Mouse (Mus musculus) forebrain, embryonic 10.5 days (tissue): ENCODE results near the gene St8sia1. TPM values are rescaled to one million over a fixed set of nuclear protein-coding genes. Genes with fewer than 3 reads are reported as not detected.

Experiments
- DNase-seq: peaks from one replicate; pipeline ENCODE4 v3.0.0-alpha.2; 2017; ENCODE audit warnings: low spot score; ENCODE audit errors: extremely low spot score
- H3K27ac ChIP-seq: fragments of 300-500 bp; sonication (generic); 2 replicates; pipeline ENCODE4 v1.5.1; 2016; ENCODE audit warnings: mild to moderate bottlenecking
- H3K27me3 ChIP-seq: fragments of 300-500 bp; sonication (generic); 2 replicates; pipeline ENCODE4 v1.6.1; 2016; ENCODE audit warnings: mild to moderate bottlenecking; ENCODE audit not compliant: poor library complexity, severe bottlenecking
- H3K36me3 ChIP-seq: fragments of 300-500 bp; sonication (generic); replicated peaks from 2 replicates; pipeline ENCODE4 v1.6.1; 2016; ENCODE audit warnings: mild to moderate bottlenecking, moderate library complexity
- H3K4me1 ChIP-seq: fragments of 300-500 bp; sonication (generic); 2 replicates; pipeline ENCODE4 v1.6.1; 2016
- H3K4me3 ChIP-seq: fragments of 300-500 bp; sonication (generic); 2 replicates; pipeline ENCODE4 v1.5.1; 2016; ENCODE audit warnings: mild to moderate bottlenecking, moderate library complexity
- H3K9me3 ChIP-seq: fragments of 300-500 bp; sonication (generic); 2 replicates; pipeline ENCODE4 v1.6.1; 2016; ENCODE audit warnings: mild to moderate bottlenecking, moderate library complexity
- WGBS: fragments of 180-500 bp; shearing (Covaris S2); methylation state at CpG from one replicate; pipeline ENCODE4 v1.1.7; 2016; 5-methylcytosine and 5-hydroxymethylcytosine counted together
- polyA plus RNA-seq: library from polyadenylated mRNA; unstranded; fragments of >200 nt; fragmentation: Nextera tagmentation; extraction: Ambion mirVana; gene quantifications from 2 replicates; pipeline ENCODE4 v1.2.1, GENCODE M21; 2016

The St8sia1 gene
- polyA plus RNA-seq, 1 experiment from 2014 or later: 2.3 TPM

DNA sequence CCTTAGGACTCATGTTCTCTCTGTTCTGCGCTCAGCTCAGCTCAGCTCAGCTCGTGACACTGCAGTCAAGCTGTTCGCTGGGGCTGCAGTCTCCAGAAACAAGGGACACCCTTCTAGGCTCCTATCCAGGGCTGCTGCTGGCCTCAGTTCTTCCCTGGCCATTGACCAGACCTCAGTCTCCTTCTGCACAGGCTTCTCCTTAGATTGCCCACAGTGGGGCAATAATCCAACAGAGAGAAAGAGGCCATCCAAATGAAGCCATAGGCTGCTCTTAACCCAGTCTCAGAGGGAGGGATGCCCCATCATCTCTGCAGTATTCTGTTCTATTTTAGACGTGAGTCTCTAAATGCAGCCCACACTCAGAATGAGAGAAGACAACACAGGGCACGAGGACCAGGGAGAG is 15.3 kb downstream of the St8sia1 start:
- no peak overlapping the region for H3K27ac ChIP-seq
- H3K9me3 ChIP-seq: peaks cover 3% of the 10 kb centered on the region; the same call in 1 of the 2 replicates

GRCm38 (mm10) chr6:142947029-142947428 is 17.2 kb downstream of the St8sia1 start:
- H3K27ac ChIP-seq: no peak overlapping the region
- 0 out of 2 replicates have a peak, but pooled peaks cover 2% of the 10 kb centered on the region for H3K36me3 ChIP-seq
- DNase-seq: no peak
- no peaks in the 10 kb centered on the region for H3K4me1 ChIP-seq
- no peak overlapping the region for H3K4me3 ChIP-seq
- WGBS: 85% methylated on average over 6 of the region's 6 CpGs
- H3K9me3 ChIP-seq: peaks cover 3% of the 10 kb centered on the region; the same call in 1 of the 2 replicates
- no peaks in the 10 kb centered on the region for H3K27me3 ChIP-seq

More for the DNA sequence above, 15.3 kb downstream of the St8sia1 start:
- no peak for DNase-seq
- Histone ChIP-seq H3K4me1 (no peaks in the 10 kb centered on the region), H3K36me3 (0 out of 2 replicates have a peak, but pooled peaks cover 2% of the 10 kb centered on the region), H3K4me3 (no peak overlapping the region), H3K27me3 (no peaks in the 10 kb centered on the region)
- 88% methylated on average over 5 of the region's 5 CpGs for WGBS

DNA sequence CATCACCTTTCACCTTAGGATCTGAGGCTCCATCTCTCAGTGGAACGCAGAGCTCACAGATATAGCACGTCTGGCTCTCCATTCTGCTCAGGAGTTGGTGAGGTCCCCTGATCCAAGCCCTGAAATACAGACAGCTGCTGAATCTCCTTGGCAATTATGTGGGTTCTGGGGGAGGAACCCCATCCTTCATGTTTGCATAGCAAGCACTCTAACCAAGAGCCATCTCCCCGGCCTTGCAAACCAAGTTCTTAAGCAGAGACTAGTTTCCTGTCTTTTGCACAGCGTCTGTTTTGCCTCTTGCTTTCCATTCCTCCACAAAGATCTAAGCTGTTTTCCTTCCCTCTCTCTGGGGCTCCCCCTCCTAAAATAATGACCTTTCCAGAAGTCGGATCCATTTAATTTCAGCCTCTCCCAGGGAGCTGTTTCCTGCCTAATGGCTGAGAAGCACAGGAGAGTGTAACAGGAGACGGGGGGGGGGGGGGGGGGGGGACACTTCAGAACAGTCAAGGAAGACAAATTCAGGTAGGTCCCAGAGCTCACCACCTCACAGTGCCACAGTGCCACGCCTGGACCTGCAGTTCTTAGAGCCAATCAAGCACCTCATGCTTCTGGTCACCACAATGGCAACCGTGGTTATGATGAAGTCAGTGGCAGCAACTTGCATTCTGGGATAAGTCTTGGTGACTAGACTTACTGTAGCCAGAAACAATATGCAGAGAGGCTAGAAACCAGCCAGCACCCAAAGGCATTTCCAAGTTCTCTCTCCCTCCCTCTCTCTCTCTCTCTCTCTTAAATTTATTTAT is 18.0 kb downstream of the St8sia1 start:
- WGBS: 81% methylated on average over 8 of the region's 8 CpGs
- Histone ChIP-seq H3K27ac (no peak overlapping the region), H3K4me1 (no peaks in the 10 kb centered on the region), H3K27me3 (no peaks in the 10 kb centered on the region), H3K36me3 (0 out of 2 replicates have a peak, but pooled peaks cover 2% of the 10 kb centered on the region), H3K4me3 (no peak overlapping the region), H3K9me3 (peaks cover 3% of the 10 kb centered on the region; the same call in 1 of the 2 replicates)
- no peak for DNase-seq

DNA sequence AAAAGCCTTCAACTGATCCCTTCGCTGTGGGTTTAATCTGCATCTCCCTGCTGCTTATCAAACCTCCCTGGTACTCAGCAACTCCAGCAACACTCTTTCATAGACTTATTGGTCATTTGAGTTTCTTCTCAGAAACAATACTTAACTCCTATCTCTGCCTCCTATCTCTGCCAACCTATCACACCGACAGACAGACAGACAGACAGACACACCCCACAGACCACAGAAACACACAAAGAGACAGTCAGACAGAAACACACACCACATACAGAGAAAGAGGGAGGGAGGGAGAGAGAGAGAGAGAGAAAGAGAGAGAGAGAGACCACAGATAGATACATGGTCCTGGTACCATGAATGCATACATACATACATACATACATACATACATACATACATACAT is 18.8 kb downstream of the St8sia1 start:
- DNase-seq: no peak
- 99% methylated on average over 2 of the region's 2 CpGs for WGBS

DNA sequence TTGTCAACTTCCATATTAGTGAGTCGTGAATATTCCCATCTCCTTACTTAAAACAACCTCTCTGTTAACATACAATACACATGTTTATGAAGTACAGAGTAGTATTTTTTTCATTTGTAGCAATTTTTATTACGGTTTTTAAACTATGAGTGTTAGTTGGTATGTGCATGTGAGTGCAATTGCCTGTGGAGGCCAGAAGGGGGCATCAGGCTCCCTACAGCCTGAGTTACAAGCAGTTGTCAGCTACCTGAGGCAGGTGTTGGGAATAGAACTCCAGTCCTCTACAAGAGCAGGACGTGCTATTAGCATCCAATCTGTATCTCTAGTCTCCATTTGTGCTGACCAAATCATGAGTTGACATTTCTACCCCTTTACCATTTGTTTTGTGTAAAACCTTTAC is 19.8 kb downstream of the St8sia1 start:
- no peaks in the 10 kb centered on the region for H3K27me3 ChIP-seq
- 90% methylated on average over 3 of the region's 3 CpGs for WGBS
- no peak overlapping the region for H3K27ac ChIP-seq
- H3K4me3 ChIP-seq: no peak overlapping the region
- DNase-seq: no peak
- H3K4me1 ChIP-seq: no peaks in the 10 kb centered on the region
- 0 out of 2 replicates have a peak, but pooled peaks cover 2% of the 10 kb centered on the region for H3K36me3 ChIP-seq
- H3K9me3 ChIP-seq: peaks cover 3% of the 10 kb centered on the region; the same call in 1 of the 2 replicates

More for the DNA sequence above, 18.8 kb downstream of the St8sia1 start:
- 0 out of 2 replicates have a peak, but pooled peaks cover 2% of the 10 kb centered on the region for H3K36me3 ChIP-seq
- H3K4me1 ChIP-seq: no peaks in the 10 kb centered on the region
- H3K27me3 ChIP-seq: no peaks in the 10 kb centered on the region
- peaks cover 3% of the 10 kb centered on the region; the same call in 1 of the 2 replicates for H3K9me3 ChIP-seq
- no peak overlapping the region for H3K4me3 ChIP-seq
- no peak overlapping the region for H3K27ac ChIP-seq

- Histone ChIP-seq H3K36me3 (0 out of 2 replicates have a peak, but pooled peaks cover 2% of the 10 kb centered on the region), H3K4me3 (no peak overlapping the region), H3K27ac (no peak overlapping the region), H3K4me1 (peaks cover 5% of the 10 kb centered on the region; the same call in 1 of the 2 replicates), H3K9me3 (peaks cover 3% of the 10 kb centered on the region; the same call in 1 of the 2 replicates), H3K27me3 (no peaks in the 10 kb centered on the region)
- no peak for DNase-seq
- 95% methylated on average over 8 of the region's 8 CpGs for WGBS
Observed at GRCm38 (mm10) chr6:142943419-142943818, 20.8 kb downstream of the St8sia1 start.

DNA sequence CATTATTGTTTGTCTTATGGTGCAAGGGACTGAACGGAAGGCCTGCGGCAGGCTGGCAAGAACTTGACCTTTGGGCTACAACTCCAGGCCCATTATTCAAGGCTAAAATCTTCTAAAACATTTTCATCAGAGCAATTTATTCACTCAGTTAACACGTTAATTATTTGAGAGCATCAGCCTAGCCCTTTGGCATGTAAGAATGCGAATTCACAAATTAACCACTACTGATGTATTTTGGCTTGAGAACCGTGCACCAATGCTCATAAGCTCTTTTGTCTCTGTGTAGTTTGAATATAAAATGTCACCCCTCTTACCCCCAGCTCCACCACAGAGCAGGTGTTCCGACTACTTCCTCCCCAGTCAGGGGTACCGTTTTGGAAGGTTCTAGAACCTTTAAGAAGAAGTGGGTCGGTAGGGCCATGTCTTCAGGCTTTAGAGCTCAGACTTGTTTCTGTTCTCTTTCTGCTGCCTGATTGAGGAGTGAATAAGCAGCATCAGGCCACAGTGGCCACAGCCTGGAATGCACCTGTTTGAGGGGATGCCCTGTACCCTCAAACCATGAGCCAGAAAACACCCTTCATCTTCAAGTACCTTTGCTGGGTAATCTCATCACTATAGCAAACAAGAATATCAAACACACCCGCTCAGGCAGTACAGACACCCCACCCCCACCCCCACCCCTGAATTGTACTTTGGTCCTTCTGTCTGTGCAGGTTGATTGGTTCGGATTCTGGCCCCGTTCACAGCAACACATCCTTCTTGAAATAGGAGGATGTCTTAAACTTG is 22.5 kb downstream of the St8sia1 start:
- DNase-seq: no peak
- H3K9me3 ChIP-seq: peaks cover 3% of the 10 kb centered on the region; the same call in 1 of the 2 replicates
- no peak overlapping the region for H3K27ac ChIP-seq
- no peaks in the 10 kb centered on the region for H3K27me3 ChIP-seq
- no peak overlapping the region for H3K4me3 ChIP-seq
- H3K4me1 ChIP-seq: peaks cover 5% of the 10 kb centered on the region; the same call in 1 of the 2 replicates
- 0 out of 2 replicates have a peak, but pooled peaks cover 2% of the 10 kb centered on the region for H3K36me3 ChIP-seq
- 91% methylated on average over 11 of the region's 11 CpGs for WGBS

DNA sequence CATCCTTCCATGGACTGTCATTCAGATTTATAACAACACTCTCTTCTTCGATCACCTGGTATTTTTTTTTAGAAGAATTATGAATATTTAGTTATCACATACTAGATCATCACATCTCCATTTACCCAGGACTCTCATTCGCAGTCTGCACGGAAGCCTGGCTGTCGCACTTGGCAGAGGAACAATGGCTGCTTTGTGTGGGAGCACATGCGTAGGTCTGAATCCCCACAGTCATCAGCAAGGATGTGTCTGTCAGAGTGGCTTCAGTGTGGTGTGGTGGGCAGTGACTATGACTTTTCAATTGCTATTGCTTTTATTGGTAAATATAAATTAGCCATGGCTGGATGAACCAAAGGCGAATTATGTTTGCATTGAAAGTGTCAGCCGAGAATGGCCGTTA is 23.2 kb downstream of the St8sia1 start:
- H3K36me3 ChIP-seq: 0 out of 2 replicates have a peak, but pooled peaks cover 2% of the 10 kb centered on the region
- peaks cover 3% of the 10 kb centered on the region; the same call in 1 of the 2 replicates for H3K9me3 ChIP-seq
- peaks cover 5% of the 10 kb centered on the region; the same call in 1 of the 2 replicates for H3K4me1 ChIP-seq
- no peaks in the 10 kb centered on the region for H3K27me3 ChIP-seq
- no peak overlapping the region for H3K27ac ChIP-seq
- 82% methylated on average over 8 of the region's 8 CpGs for WGBS
- no peak for DNase-seq
- no peak overlapping the region for H3K4me3 ChIP-seq

DNA sequence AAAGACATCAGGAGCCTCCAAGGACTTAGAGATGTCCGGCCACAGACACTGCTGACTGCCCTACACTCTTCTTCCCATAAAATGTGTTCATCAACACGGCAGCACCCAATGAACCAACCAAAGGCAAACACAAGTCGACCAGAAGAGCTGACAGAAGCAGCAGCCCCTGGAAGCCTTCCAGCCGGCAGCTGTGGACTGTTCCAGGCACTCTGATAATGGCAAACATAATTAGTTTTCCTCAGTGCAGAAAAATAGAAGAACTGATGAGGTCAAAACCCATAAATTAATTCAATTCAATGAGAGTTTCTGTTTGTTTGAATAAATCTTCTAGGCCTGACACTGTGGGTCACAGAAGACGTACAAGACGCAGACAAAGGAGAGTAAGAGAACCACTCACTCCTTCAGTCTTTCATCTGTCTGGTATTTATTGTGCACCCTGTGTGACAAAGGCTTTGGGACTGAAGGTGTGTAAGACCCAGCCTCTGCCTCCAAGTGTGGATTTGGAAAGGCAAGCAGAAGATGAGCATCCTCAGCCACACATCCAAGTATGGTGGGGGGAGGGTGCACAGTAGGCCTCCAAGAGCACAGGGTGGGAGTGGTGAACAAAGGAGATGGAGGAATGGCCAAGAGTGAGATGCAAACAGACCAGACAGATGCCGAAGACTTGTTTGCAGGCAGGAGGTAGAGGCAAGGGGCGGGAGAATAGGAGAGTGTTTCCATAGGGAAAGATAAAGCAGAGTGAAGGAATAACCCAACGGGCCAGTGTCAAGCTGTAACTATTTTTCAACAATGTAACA is 25.5 kb downstream of the St8sia1 start:
- DNase-seq: no peak
- Histone ChIP-seq H3K27me3 (no peaks in the 10 kb centered on the region), H3K36me3 (no peaks in the 10 kb centered on the region), H3K9me3 (no peaks in the 10 kb centered on the region), H3K4me3 (no peak overlapping the region), H3K27ac (no peak overlapping the region), H3K4me1 (peaks cover 5% of the 10 kb centered on the region; the same call in 1 of the 2 replicates)
- 79% methylated on average over 9 of the region's 9 CpGs for WGBS

DNA sequence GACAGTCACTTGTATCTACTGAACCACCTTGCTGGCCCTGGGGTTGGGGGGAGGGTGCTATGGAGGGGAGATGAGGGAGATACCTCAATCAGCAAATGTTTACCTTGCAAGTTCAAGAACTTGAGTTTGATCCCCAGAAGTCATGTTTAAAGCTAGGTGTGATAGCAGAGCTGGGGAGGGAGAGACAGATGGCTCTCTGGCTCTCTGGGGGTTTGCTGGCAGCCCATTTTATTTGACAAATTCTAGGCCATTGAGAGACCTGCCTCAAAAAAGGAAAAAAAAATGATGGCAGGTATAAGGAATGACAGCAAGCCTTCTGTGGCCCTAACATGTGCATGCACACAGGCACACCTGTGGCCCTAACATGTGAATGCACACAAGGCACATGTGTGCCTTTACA is 26.2 kb downstream of the St8sia1 start:
- Histone ChIP-seq H3K27me3 (no peaks in the 10 kb centered on the region), H3K4me3 (no peak overlapping the region), H3K4me1 (peaks cover 5% of the 10 kb centered on the region; the same call in 1 of the 2 replicates), H3K9me3 (no peaks in the 10 kb centered on the region), H3K27ac (no peak overlapping the region), H3K36me3 (no peaks in the 10 kb centered on the region)
- no peak for DNase-seq

DNA sequence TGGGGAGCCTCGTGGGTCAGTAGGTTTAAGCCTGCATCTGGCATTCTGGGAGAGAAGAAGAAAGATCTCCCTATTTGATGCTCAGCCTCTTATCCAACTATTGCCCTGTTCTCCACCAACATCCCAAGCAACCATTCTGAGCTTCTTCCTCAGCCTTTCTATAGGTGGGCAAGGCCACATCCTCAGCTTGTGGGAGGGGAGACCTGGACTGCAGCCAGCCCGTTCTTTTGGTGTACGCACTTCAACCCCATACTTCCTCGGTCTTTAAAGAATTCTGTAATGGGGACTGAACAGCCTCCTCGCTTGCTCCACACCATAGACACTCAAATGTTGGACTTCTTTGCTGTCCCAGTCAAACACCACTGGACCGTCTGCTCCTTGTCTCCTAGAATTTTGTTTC is 31.7 kb downstream of the St8sia1 start:
- Histone ChIP-seq H3K4me1 (no peaks in the 10 kb centered on the region), H3K27ac (no peak overlapping the region)
- no peak for DNase-seq

DNA sequence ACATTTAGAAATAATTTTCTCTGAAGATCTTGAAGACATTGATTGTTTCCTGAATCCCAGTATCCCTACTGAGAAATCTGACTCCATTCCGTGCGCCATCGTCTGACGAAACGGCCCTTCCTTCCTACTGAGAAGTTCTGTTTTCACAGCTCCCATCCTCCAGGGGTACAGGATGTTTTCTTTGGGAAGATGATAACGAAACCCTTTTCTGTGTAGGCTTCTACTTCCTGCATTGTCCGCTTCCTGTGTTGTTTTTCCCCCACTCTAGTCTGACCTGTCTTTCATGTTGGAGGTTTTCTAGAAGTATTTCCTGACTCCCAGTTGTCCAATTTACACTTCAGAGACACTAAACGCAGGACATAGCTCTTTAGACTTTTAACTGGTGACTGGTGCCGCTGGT is 32.1 kb downstream of the St8sia1 start:
- Histone ChIP-seq H3K4me3 (no peak overlapping the region), H3K36me3 (no peaks in the 10 kb centered on the region), H3K27me3 (no peaks in the 10 kb centered on the region), H3K9me3 (no peaks in the 10 kb centered on the region), H3K27ac (no peak overlapping the region), H3K4me1 (no peaks in the 10 kb centered on the region)
- no peak for DNase-seq
- WGBS: 87% methylated on average over 9 of the region's 9 CpGs

More for the DNA sequence above, 31.7 kb downstream of the St8sia1 start:
- H3K27me3 ChIP-seq: no peaks in the 10 kb centered on the region
- no peak overlapping the region for H3K4me3 ChIP-seq
- H3K9me3 ChIP-seq: no peaks in the 10 kb centered on the region
- H3K36me3 ChIP-seq: no peaks in the 10 kb centered on the region
- 85% methylated on average over 6 of the region's 6 CpGs for WGBS
